Mouse (Mus musculus): ENCODE measurements around the gene Elac2.

Elac2 gene

GRCm38 (mm10) chr11:64978720-64979488, at the start of gene Elac2:
TSS of gene Elac2 (plus strand) at chr11:64979038.
- DNase-seq (ENCODE audit: low spot score): peak; percentile 99

- no peak for DNase-seq (ENCODE audit: low spot score)
Observed at GRCm38 (mm10) chr11:64929130-64929529, 49.7 kb upstream of the Elac2 start.

GRCm38 (mm10) chr11:64931060-64931770, 47.6 kb upstream of the Elac2 start:
- DNase-seq (ENCODE audit: low spot score): no peak

- DNase-seq (ENCODE audit: low spot score): no peak
Observed at GRCm38 (mm10) chr11:64937226-64937625, 41.6 kb upstream of the Elac2 start.

- no peak for DNase-seq (ENCODE audit: low spot score)
Observed at GRCm38 (mm10) chr11:64941193-64941592, 37.6 kb upstream of the Elac2 start.

- DNase-seq (ENCODE audit: low spot score): no peak
Observed at GRCm38 (mm10) chr11:64949782-64950181, 29.1 kb upstream of the Elac2 start.

- peak; percentile 70 for DNase-seq (ENCODE audit: low spot score)
Observed at GRCm38 (mm10) chr11:64956962-64957729, 21.7 kb upstream of the Elac2 start.

GRCm38 (mm10) chr11:64962629-64963028, 16.2 kb upstream of the Elac2 start:
- no peak for DNase-seq (ENCODE audit: low spot score)

GRCm38 (mm10) chr11:64968507-64968906, 10.3 kb upstream of the Elac2 start:
- peak; percentile 95 for DNase-seq (ENCODE audit: low spot score)

GRCm38 (mm10) chr11:64968939-64969342, 9.9 kb upstream of the Elac2 start:
- no peak for DNase-seq (ENCODE audit: low spot score)

GRCm38 (mm10) chr11:64971471-64971988, 7.3 kb upstream of the Elac2 start:
- no peak for DNase-seq (ENCODE audit: low spot score)

GRCm38 (mm10) chr11:64972418-64972817, 6.4 kb upstream of the Elac2 start:
- no peak for DNase-seq (ENCODE audit: low spot score)

- no peak for DNase-seq (ENCODE audit: low spot score)
Observed at GRCm38 (mm10) chr11:64979489-64979845, 629 bp downstream of the Elac2 start.

GRCm38 (mm10) chr11:64988556-64988955, 9.7 kb downstream of the Elac2 start:
- DNase-seq (ENCODE audit: low spot score): no peak

- no peak for DNase-seq (ENCODE audit: low spot score)
Observed at GRCm38 (mm10) chr11:64998439-64998838, 19.6 kb downstream of the Elac2 start.

- DNase-seq (ENCODE audit: low spot score): no peak
Observed at GRCm38 (mm10) chr11:64999685-65000084, 20.8 kb downstream of the Elac2 start.

- DNase-seq (ENCODE audit: low spot score): no peak
Observed at GRCm38 (mm10) chr11:65001729-65002128, 22.9 kb downstream of the Elac2 start.

GRCm38 (mm10) chr11:65003611-65004010, 24.8 kb downstream of the Elac2 start:
- no peak for DNase-seq (ENCODE audit: low spot score)

- no peak for DNase-seq (ENCODE audit: low spot score)
Observed at GRCm38 (mm10) chr11:65004836-65005235, 26.0 kb downstream of the Elac2 start.

- DNase-seq (ENCODE audit: low spot score): no peak
Observed at GRCm38 (mm10) chr11:65006047-65006446, 27.2 kb downstream of the Elac2 start.

- no peak for DNase-seq (ENCODE audit: low spot score)
Observed at GRCm38 (mm10) chr11:65013906-65014305, 35.1 kb downstream of the Elac2 start.

GRCm38 (mm10) chr11:65016754-65017153, 37.9 kb downstream of the Elac2 start:
- no peak for DNase-seq (ENCODE audit: low spot score)
